Mouse (Mus musculus): ENCODE data around the gene Hectd3. TPM values are rescaled to one million over a fixed set of nuclear protein-coding genes. Genes with fewer than 3 reads are reported as not detected.

Gene Hectd3
- polyA plus RNA-seq, 1 experiment, result 10.5 TPM

DNA sequence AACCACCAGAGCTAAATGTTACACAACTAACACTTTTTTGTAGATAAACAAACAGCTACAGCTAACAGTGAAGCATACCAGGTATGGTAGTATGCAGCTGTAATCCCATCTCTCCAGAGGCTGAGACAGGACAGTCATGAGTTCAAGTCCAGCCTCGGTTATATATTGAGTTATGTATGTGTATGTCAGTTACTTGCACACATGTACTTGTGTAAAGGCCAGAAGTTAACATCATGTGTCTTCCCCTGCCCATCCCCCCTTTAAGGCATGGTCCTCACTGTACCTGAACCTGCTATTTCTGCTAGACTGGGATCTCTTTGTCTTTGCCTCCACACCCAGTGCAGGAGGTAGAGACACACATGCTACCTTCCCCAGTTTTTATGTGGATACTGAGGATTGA lies 54.4 kb downstream of the Hectd3 start:
- TF ChIP-seq GATA1 (IDR thresholded peaks at IDR 0.05; ENCODE audit: low read length), result no peak

DNA sequence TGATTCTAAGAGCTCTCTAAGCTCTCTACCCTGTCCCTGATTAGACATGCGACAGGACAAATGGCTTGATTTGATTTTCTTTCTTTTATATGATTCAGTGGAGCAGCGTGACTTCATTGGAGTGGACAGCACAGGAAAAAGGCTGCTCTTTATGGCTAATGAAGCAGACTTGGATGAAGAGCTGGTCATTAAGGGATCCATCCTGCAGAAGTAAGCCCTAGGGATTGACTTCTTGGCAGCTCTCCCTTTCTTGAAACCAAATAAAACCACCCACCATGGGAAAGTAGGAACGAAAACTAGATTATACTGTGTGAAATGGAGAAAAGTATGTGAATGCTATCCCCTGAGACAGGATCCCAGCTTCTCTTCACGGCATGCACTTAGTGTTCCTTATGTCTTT lies 57.5 kb downstream of the Hectd3 start:
- TF ChIP-seq GATA1 (IDR thresholded peaks at IDR 0.05; ENCODE audit: low read length), result no peak

DNA sequence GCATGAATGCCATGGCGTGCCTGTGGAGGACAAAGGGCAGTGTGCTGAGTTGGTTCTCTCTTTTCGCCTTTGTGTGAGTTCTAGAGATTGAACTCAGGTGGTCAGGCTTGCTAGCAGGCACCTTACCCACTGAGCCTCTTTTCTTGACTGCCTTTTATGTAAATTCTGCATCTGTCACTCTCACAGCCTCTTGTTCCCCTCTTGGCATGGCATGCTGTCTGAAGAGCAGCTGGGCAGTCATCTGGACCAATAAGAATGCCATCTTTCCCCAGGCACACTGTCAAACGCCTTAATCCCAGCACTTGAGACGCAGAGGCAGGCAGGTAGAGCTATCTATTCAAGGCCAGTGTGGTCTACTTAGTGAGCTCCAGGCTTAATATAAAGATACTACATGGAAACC lies 58.8 kb downstream of the Hectd3 start:
- no peak for TF ChIP-seq GATA1 (IDR thresholded peaks at IDR 0.05; ENCODE audit: low read length)

Other genes with a start within 250 kb of the Hectd3 start
- gene Toe1, start 187.7 kb upstream of the Hectd3 start, polyA plus RNA-seq (2012), result 1.5 and 5.1 TPM in 2 replicates
- 7.2 and 8.5 TPM in 2 replicates for gene Mutyh, start 187.6 kb upstream of the Hectd3 start, polyA plus RNA-seq (2012)
- gene Hpdl, start 173.6 kb upstream of the Hectd3 start, polyA plus RNA-seq (2012), result 0.16 and 0.26 TPM in 2 replicates
- gene Zswim5, start 117.9 kb upstream of the Hectd3 start, polyA plus RNA-seq (2012), result not detected in 2 replicates
- gene Urod, start 904 bp upstream of the Hectd3 start, polyA plus RNA-seq (2012), result 31.1 and 62.7 TPM in 2 replicates
- gene Eif2b3, start 24.1 kb downstream of the Hectd3 start, polyA plus RNA-seq (2012), result 4.5 and 6.2 TPM in 2 replicates
- 0.17 and 0.18 TPM in 2 replicates for gene Ptch2, start 100.8 kb downstream of the Hectd3 start, polyA plus RNA-seq (2012)
- gene Btbd19, start 130.4 kb downstream of the Hectd3 start, polyA plus RNA-seq (2012), result 22.8 and 27.6 TPM in 2 replicates
- gene Tctex1d4, start 131.5 kb downstream of the Hectd3 start, polyA plus RNA-seq (2012), result 2.6 and 3.4 TPM in 2 replicates
- gene Plk3, start 138.6 kb downstream of the Hectd3 start, polyA plus RNA-seq (2012), result 6.5 and 9.7 TPM in 2 replicates
- gene Rps8, start 160.9 kb downstream of the Hectd3 start, polyA plus RNA-seq (2012), result 1,721 and 3,762 TPM in 2 replicates
- gene Kif2c, start 187.3 kb downstream of the Hectd3 start, polyA plus RNA-seq (2012), result 7.1 and 12.0 TPM in 2 replicates

Data from G1E-ER4 (cell line).